Mouse (Mus musculus) intestine, embryonic 15.5 days (tissue): Measurements from ENCODE around the gene Cdc14b. TPM values are rescaled to one million over a fixed set of nuclear protein-coding genes. Genes with fewer than 3 reads are reported as not detected.

Experiments
- ATAC-seq: fragments of 200-750 bp; cut with Nextera tagmentation; 2 replicates; pipeline ENCODE4 v1.8.0; 2017; ENCODE audit warnings: moderate TSS enrichment, moderate library complexity
- H3K27ac ChIP-seq: fragments of 300-500 bp; sonication (generic); 2 replicates; pipeline ENCODE4 v1.5.1; 2015; ENCODE audit warnings: mild to moderate bottlenecking, inconsistent platforms
- H3K27me3 ChIP-seq: fragments of 300-500 bp; sonication (generic); replicated peaks from 2 replicates; pipeline ENCODE4 v1.6.1; 2015; ENCODE audit warnings: inconsistent platforms
- H3K36me3 ChIP-seq: fragments of 300-500 bp; sonication (generic); 2 replicates; pipeline ENCODE4 v1.6.1; 2015; ENCODE audit warnings: inconsistent platforms
- H3K4me1 ChIP-seq: fragments of 300-500 bp; sonication (generic); replicated peaks from 2 replicates; pipeline ENCODE4 v1.6.1; 2015; ENCODE audit warnings: inconsistent platforms
- H3K4me2 ChIP-seq: fragments of 300-500 bp; sonication (generic); replicated peaks from 2 replicates; pipeline ENCODE4 v1.6.1; 2015; ENCODE audit warnings: mild to moderate bottlenecking, inconsistent platforms
- H3K4me3 ChIP-seq: fragments of 300-500 bp; sonication (generic); replicated peaks from 2 replicates; pipeline ENCODE4 v1.5.1; 2015; ENCODE audit warnings: inconsistent platforms
- H3K9ac ChIP-seq: fragments of 300-500 bp; sonication (generic); 2 replicates; pipeline ENCODE4 v1.6.1; 2015; ENCODE audit warnings: inconsistent platforms
- H3K9me3 ChIP-seq: fragments of 300-500 bp; sonication (generic); 2 replicates; pipeline ENCODE4 v1.6.1; 2016; ENCODE audit warnings: inconsistent platforms
- WGBS: fragments of 180-500 bp; shearing (Covaris S2); methylation state at CpG from one replicate; pipeline ENCODE4 v1.1.7; 2015; 5-methylcytosine and 5-hydroxymethylcytosine counted together
- polyA plus RNA-seq: library from polyadenylated mRNA; unstranded; fragments of >200 nt; fragmentation: Nextera tagmentation; extraction: Ambion mirVana; gene quantifications from 2 replicates; pipeline ENCODE4 v1.2.1, GENCODE M21; 2015

The Cdc14b gene
- polyA plus RNA-seq, 1 experiment from 2014 or later, result 17.5 TPM

DNA sequence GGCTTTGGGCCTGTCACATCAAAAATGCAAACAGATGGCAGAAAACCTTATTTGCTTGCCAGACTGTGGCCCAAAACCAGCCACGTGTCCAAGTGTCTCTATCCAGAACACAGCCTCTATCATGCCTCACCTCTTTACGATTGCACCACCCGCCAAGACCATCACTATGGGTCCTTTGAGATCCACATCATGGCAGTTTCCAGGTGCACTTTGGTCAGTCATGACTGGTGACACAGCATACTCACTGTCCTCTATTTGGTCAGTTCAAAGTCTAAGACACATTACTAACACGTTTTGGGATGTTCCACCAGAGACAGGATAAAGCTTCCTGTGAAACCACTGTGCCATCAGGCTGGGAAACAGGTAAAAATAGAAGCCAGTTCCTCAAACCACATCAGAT lies 91.5 kb downstream of the Cdc14b start:
- H3K9me3 ChIP-seq, result no peaks in the 10 kb centered on the region
- 75% methylated on average over 4 of the region's 4 CpGs for WGBS
- no peak for ATAC-seq

GRCm38 (mm10) chr13:64182091-64182490 lies 93.0 kb downstream of the Cdc14b start:
- no peaks in the 10 kb centered on the region for H3K9me3 ChIP-seq
- H3K27me3 ChIP-seq, result no peaks in the 10 kb centered on the region
- H3K4me3 ChIP-seq, result no peak overlapping the region
- WGBS, result 74% methylated on average over 2 of the region's 2 CpGs
- no peaks in the 10 kb centered on the region; the same call in 1 of the 2 replicates for H3K36me3 ChIP-seq
- H3K27ac ChIP-seq, result no peak overlapping the region
- ATAC-seq, result no peak
- no peaks in the 10 kb centered on the region for H3K4me1 ChIP-seq
- no peak overlapping the region for H3K4me2 ChIP-seq
- H3K9ac ChIP-seq, result no peak overlapping the region

More for the DNA sequence above, 91.5 kb downstream of the Cdc14b start:
- no peak overlapping the region for H3K4me3 ChIP-seq
- no peak overlapping the region for H3K4me2 ChIP-seq
- no peak overlapping the region for H3K9ac ChIP-seq
- no peaks in the 10 kb centered on the region for H3K27me3 ChIP-seq
- H3K27ac ChIP-seq, result no peak overlapping the region
- no peaks in the 10 kb centered on the region; the same call in 1 of the 2 replicates for H3K36me3 ChIP-seq
- H3K4me1 ChIP-seq, result no peaks in the 10 kb centered on the region

DNA sequence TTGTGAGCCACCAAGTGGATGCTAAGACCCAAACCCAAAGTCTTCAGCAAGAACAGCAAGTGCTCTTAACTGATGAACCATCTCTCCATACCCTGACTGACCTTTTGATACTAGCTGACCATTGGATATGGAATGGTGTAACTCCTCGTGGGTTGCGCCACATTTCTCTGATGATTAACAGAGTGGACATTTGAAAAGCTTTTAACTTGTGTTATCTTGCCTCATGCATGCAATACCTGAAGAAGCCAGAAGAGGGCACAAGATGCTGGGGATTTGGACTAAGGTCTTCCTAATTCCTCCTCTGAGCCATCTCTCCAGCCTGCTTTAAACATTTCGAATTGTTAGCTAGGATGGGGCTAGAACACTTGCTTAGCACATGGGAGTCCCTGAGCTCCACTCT lies 94.2 kb downstream of the Cdc14b start:
- H3K27ac ChIP-seq, result no peak overlapping the region
- no peak overlapping the region for H3K9ac ChIP-seq
- WGBS, result 82% methylated on average over 3 of the region's 3 CpGs
- no peaks in the 10 kb centered on the region for H3K9me3 ChIP-seq
- H3K4me1 ChIP-seq, result no peaks in the 10 kb centered on the region
- ATAC-seq, result no peak
- H3K4me3 ChIP-seq, result no peak overlapping the region
- H3K27me3 ChIP-seq, result no peaks in the 10 kb centered on the region
- H3K4me2 ChIP-seq, result no peak overlapping the region
- no peaks in the 10 kb centered on the region; the same call in 1 of the 2 replicates for H3K36me3 ChIP-seq

GRCm38 (mm10) chr13:64180300-64180699 lies 94.8 kb downstream of the Cdc14b start:
- WGBS, result 92% methylated on average over 4 of the region's 4 CpGs
- no peak overlapping the region for H3K9ac ChIP-seq
- no peaks in the 10 kb centered on the region for H3K27me3 ChIP-seq
- no peak overlapping the region for H3K27ac ChIP-seq
- no peaks in the 10 kb centered on the region for H3K4me1 ChIP-seq
- H3K36me3 ChIP-seq, result no peaks in the 10 kb centered on the region; the same call in 1 of the 2 replicates
- no peak overlapping the region for H3K4me2 ChIP-seq
- no peak for ATAC-seq
- H3K9me3 ChIP-seq, result no peaks in the 10 kb centered on the region
- no peak overlapping the region for H3K4me3 ChIP-seq

DNA sequence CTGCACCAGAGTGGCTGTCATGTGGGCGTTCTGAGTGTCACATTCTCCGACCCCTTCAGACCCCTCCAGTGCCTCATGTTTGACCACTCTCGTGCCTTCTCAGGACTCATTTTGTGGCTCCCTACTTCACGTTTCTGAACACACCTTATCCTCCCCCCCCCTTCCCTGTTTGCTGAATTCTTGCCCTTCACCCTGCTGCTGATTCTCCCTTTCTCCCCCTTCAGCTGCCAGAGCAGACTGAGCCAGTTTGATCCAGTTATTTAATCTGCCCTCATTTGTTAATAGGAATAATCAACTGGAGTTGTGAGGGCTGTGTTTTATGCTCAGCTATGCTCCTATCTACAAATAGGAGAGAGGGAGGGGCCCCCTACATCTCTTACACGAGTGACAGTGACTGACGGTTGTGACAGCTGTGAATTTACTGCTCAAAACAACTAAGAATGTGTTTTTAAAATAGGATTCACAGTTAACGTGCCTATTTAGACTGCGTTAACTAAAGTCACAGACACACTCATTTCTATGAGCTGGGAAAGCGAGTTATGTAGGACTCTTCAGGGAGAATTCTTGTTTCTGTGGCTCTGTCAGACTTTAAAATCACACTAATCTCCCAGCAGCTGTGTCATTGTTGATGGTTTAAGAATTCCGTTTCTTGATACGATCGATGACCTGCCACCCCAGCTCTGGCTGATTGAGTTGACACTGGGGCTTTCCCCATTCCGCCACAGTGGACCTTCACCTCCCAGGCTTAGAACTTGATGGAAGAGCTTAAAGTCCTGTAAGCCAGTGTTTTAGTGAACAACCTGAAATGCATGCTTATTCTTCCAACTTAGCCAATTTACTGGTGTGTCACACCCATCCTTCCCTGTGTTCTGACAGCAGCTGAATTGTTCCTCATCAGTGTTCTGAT lies 96.1 kb downstream of the Cdc14b start:
- 76% methylated on average over 13 of the region's 13 CpGs for WGBS
- no peak for ATAC-seq
- Histone ChIP-seq H3K36me3 (no peaks in the 10 kb centered on the region; the same call in 1 of the 2 replicates), H3K4me1 (no peaks in the 10 kb centered on the region), H3K9ac (no peak overlapping the region), H3K4me3 (no peak overlapping the region), H3K27ac (no peak overlapping the region), H3K9me3 (no peaks in the 10 kb centered on the region), H3K4me2 (no peak overlapping the region), H3K27me3 (no peaks in the 10 kb centered on the region)

- WGBS, result 79% methylated on average over 7 of the region's 7 CpGs
- Histone ChIP-seq H3K4me1 (no peaks in the 10 kb centered on the region), H3K9me3 (no peaks in the 10 kb centered on the region), H3K27ac (no peak overlapping the region), H3K4me3 (no peak overlapping the region), H3K36me3 (peaks cover 2% of the 10 kb centered on the region; the same call in 1 of the 2 replicates), H3K27me3 (no peaks in the 10 kb centered on the region), H3K9ac (no peak overlapping the region), H3K4me2 (no peak overlapping the region)
- no peak for ATAC-seq
These were observed 97.1 kb downstream of the Cdc14b start for GRCm38 (mm10) chr13:64178000-64178399.

DNA sequence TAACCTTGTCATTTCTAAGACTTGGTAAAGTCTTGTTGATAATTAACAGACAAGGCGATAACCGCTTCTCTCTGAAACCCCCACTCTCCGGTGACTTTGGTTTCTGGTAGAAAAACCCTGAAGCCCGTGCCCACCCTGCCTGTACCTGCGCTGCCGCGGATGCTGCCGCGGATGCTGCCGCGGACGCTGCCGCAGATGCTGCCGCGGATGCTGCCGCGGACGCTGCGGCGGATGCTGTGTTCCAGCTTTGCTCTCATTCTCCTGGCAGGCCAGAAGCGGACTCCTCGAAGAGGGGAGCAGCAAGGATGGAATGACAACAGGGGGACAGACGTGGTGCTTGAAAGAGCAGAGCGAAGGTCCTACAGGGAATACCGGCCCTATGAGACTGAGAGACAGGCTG lies 105.3 kb downstream of the Cdc14b start:
- no peak overlapping the region for H3K9ac ChIP-seq
- H3K27me3 ChIP-seq, result no peaks in the 10 kb centered on the region
- no peak overlapping the region for H3K27ac ChIP-seq
- H3K4me2 ChIP-seq, result no peak overlapping the region
- H3K4me3 ChIP-seq, result no peak overlapping the region
- peaks cover 24% of the 10 kb centered on the region for H3K36me3 ChIP-seq
- H3K9me3 ChIP-seq, result peaks cover 16% of the 10 kb centered on the region
- 97% methylated on average over 25 of the region's 25 CpGs for WGBS
- no peaks in the 10 kb centered on the region for H3K4me1 ChIP-seq
- no peak for ATAC-seq

DNA sequence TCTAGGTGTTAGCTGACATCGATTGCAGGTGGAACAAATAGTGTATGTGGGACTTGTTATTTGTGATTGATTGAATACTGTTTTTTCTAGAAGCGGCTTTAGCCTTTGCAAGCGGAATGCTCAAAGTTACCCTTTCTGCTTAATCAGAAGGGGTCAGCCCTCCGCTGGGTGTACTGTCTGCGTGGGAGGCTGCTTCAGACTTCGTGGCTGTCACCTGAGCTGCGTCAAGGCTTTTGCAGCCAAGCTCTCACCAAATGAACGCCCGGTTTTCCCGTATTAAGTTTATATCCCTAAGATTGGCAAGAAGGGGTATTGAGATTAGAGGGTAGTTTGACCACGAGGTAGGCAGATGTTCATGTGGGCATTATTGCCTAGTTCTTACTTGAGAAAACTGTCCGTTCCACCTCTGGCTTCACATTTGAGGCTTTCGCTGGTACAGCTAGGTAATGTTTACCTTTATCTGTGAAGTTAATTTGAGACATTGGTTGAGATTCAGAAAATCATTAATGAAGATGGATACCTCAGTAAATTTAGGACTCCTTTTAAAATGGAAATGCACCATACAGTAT lies 111.9 kb downstream of the Cdc14b start:
- Histone ChIP-seq H3K4me2 (peak overlapping the region; percentile 98), H3K9ac (peak overlapping the region; percentile 84; the same call in 1 of the 2 replicates), H3K4me1 (peaks cover 13% of the 10 kb centered on the region), H3K4me3 (peak overlapping the region; percentile 89), H3K36me3 (no peaks in the 10 kb centered on the region; the same call in 1 of the 2 replicates), H3K27ac (no peak overlapping the region), H3K27me3 (no peaks in the 10 kb centered on the region), H3K9me3 (0 out of 2 replicates have a peak, but pooled peaks cover under 1% of the 10 kb centered on the region)
- 45% methylated on average over 13 of the region's 13 CpGs for WGBS
- ATAC-seq, result no peak

DNA sequence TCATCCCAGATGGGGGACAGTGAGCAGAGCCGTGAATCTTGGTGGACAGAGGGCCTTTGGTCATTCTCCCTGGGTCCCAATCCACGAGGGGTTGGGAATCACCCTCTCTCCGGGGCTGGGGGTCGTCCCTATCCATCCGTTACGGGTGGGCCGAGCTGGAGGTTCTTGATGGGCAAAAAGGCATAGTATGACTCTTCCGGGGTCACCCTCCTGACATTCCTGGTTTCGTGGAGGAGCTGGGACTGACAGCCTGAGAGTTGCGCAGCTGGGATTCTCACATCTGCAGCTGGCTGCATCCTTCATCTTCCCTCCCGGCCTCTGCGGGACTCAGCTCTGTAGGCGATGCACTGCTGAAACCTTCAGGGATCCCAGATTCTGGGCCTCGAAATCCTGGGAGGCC lies 112.5 kb downstream of the Cdc14b start:
- H3K27ac ChIP-seq, result no peak overlapping the region
- ATAC-seq, result peak; percentile 0; the same call in 1 of the 2 replicates
- no peaks in the 10 kb centered on the region for H3K9me3 ChIP-seq
- peak overlapping the region; percentile 98 for H3K4me2 ChIP-seq
- peaks cover 13% of the 10 kb centered on the region for H3K4me1 ChIP-seq
- no peaks in the 10 kb centered on the region for H3K27me3 ChIP-seq
- peak overlapping the region; percentile 89 for H3K4me3 ChIP-seq
- no peaks in the 10 kb centered on the region; the same call in 1 of the 2 replicates for H3K36me3 ChIP-seq
- H3K9ac ChIP-seq, result peak overlapping the region; percentile 84
- 4% methylated on average over 14 of the region's 14 CpGs for WGBS

GRCm38 (mm10) chr13:64161916-64162611 lies 113.0 kb downstream of the Cdc14b start:
- Histone ChIP-seq H3K4me3 (peak overlapping the region; percentile 89), H3K27ac (peak overlapping the region; percentile 81), H3K27me3 (no peaks in the 10 kb centered on the region), H3K4me2 (peak overlapping the region; percentile 98), H3K9ac (peak overlapping the region; percentile 84), H3K9me3 (no peaks in the 10 kb centered on the region), H3K36me3 (no peaks in the 10 kb centered on the region), H3K4me1 (peaks cover 13% of the 10 kb centered on the region)
- under 1% methylated on average over 68 of the region's 71 CpGs for WGBS
- ATAC-seq, result peak; percentile 79

GRCm38 (mm10) chr13:64161548-64161915 lies 113.6 kb downstream of the Cdc14b start, which contains the start of gene Habp4:
Gene Habp4 (plus strand): TSS chr13:64161824.
- Histone ChIP-seq H3K4me3 (peak within 1 kb of the TSS; percentile 89), H3K27ac (peak within 1 kb of the TSS; percentile 81), H3K27me3 (no peaks in the 10 kb centered on the region), H3K4me1 (peaks cover 13% of the 10 kb centered on the region), H3K4me2 (peak within 1 kb of the TSS; percentile 98), H3K9me3 (no peaks in the 10 kb centered on the region), H3K36me3 (no peaks in the 10 kb centered on the region), H3K9ac (peak within 1 kb of the TSS; percentile 84)
- peak; percentile 99 for ATAC-seq
- under 1% methylated on average over 31 of the region's 31 CpGs for WGBS

GRCm38 (mm10) chr13:64156966-64157365 lies 118.1 kb downstream of the Cdc14b start:
- no peak for ATAC-seq
- peaks cover 6% of the 10 kb centered on the region for H3K4me1 ChIP-seq
- H3K27ac ChIP-seq, result no peak overlapping the region

More at GRCm38 (mm10) chr13:64156966-64157365, 118.1 kb downstream of the Cdc14b start:
- no peak overlapping the region for H3K9ac ChIP-seq
- no peaks in the 10 kb centered on the region for H3K27me3 ChIP-seq
- H3K4me3 ChIP-seq, result no peak overlapping the region
- H3K4me2 ChIP-seq, result no peak overlapping the region
- H3K9me3 ChIP-seq, result no peaks in the 10 kb centered on the region
- H3K36me3 ChIP-seq, result no peaks in the 10 kb centered on the region
